Mouse (Mus musculus) midbrain, embryonic 11.5 days (tissue): Measurements from ENCODE around the gene Olfr315. TPM values are rescaled to one million over a fixed set of nuclear protein-coding genes. Genes with fewer than 3 reads are reported as not detected.
"Not testable (repeated sequence)": the region's sequence is repeated elsewhere in the genome, so short reads cannot be mapped to it uniquely, and the experiment has no call there.

Experiments used
- ATAC-seq: fragments of 200-750 bp; cut with Nextera tagmentation; 2 replicates; pipeline ENCODE4 v1.8.0; 2017; ENCODE audit warnings: moderate TSS enrichment, moderate library complexity; ENCODE audit not compliant: low FRiP score
- DNase-seq: peaks from one replicate; pipeline ENCODE4 v3.0.0; 2015; ENCODE audit warnings: low spot score; ENCODE audit errors: missing footprints
- H3K27ac ChIP-seq: fragments of 300-500 bp; sonication (generic); 2 replicates; pipeline ENCODE4 v1.5.1; 2014; ENCODE audit warnings: low read depth, low read length
- H3K27me3 ChIP-seq: fragments of 300-500 bp; sonication (generic); 2 replicates; pipeline ENCODE4 v1.6.1; 2014; ENCODE audit warnings: mild to moderate bottlenecking, low read length, moderate library complexity, mixed read lengths; ENCODE audit not compliant: control insufficient read depth, insufficient read depth
- H3K36me3 ChIP-seq: fragments of 300-500 bp; sonication (generic); 2 replicates; pipeline ENCODE4 v1.6.1; 2014; ENCODE audit warnings: mild to moderate bottlenecking, low read length, moderate library complexity, mixed read lengths; ENCODE audit not compliant: control insufficient read depth, insufficient read depth
- H3K4me1 ChIP-seq: fragments of 300-500 bp; sonication (generic); 2 replicates; pipeline ENCODE4 v1.6.1; 2014; ENCODE audit warnings: low read length; ENCODE audit not compliant: control insufficient read depth, insufficient read depth
- H3K4me2 ChIP-seq: fragments of 300-500 bp; sonication (generic); 2 replicates; pipeline ENCODE4 v1.6.1; 2014; ENCODE audit warnings: mild to moderate bottlenecking, moderate library complexity
- H3K4me3 ChIP-seq: fragments of 300-500 bp; sonication (generic); 2 replicates; pipeline ENCODE4 v1.5.1; 2014; ENCODE audit warnings: low read depth, low read length
- H3K9ac ChIP-seq: fragments of 300-500 bp; sonication (generic); 2 replicates; pipeline ENCODE4 v1.6.1; 2014; ENCODE audit warnings: low read length
- H3K9me3 ChIP-seq: fragments of 300-500 bp; sonication (generic); 2 replicates; pipeline ENCODE4 v1.6.1; 2016; ENCODE audit warnings: low read length; ENCODE audit not compliant: control insufficient read depth
- WGBS: fragments of 180-500 bp; shearing (Covaris S2); extraction: QIAGEN DNeasy Blood & Tissue Kit; methylation state at CpG from one replicate; pipeline ENCODE4 v1.1.7; 2014; 5-methylcytosine and 5-hydroxymethylcytosine counted together
- polyA plus RNA-seq: library from polyadenylated mRNA; unstranded; fragments of >200 nt; fragmentation: Nextera tagmentation; extraction: Ambion mirVana; gene quantifications from 2 replicates; pipeline ENCODE4 v1.2.1, GENCODE M21; 2014

The Olfr315 gene
- polyA plus RNA-seq, 1 experiment from 2014 or later, result not detected

DNA sequence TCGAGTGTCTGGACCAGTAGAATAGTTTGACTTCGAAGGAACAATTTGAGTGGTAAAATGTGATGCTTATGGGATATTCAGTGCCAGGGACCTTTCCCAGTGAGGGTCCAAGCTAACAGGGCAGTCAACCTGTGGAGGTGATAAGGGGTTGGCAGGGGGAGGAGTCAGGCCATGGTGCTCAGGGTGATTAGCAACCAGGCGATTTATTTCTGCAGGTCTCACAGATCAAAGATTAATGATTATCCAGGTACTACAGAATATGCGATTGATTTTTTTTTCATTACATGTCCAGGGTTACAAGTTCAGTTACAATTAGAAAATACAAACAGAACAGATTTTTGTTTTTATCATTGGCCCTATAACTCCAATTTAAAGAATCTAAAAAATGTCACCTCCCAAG lies 30.9 kb downstream of the Olfr315 start:
- H3K27ac ChIP-seq, result no peak overlapping the region
- H3K9me3 ChIP-seq, result no peaks in the 10 kb centered on the region
- no peak for DNase-seq
- H3K4me1 ChIP-seq, result peaks cover 7% of the 10 kb centered on the region; the same call in 1 of the 2 replicates
- no peak for ATAC-seq
- H3K4me3 ChIP-seq, result no peak overlapping the region
- no peak overlapping the region for H3K9ac ChIP-seq
- H3K36me3 ChIP-seq, result no peaks in the 10 kb centered on the region
- no peaks in the 10 kb centered on the region for H3K27me3 ChIP-seq
- no peak overlapping the region for H3K4me2 ChIP-seq
- WGBS, result 82% methylated on average over 4 of the region's 4 CpGs

GRCm38 (mm10) chr11:58804393-58804792 lies 31.4 kb downstream of the Olfr315 start:
- Histone ChIP-seq H3K27me3 (no peaks in the 10 kb centered on the region), H3K4me3 (no peak overlapping the region), H3K27ac (no peak overlapping the region), H3K9ac (no peak overlapping the region), H3K4me1 (peaks cover 7% of the 10 kb centered on the region; the same call in 1 of the 2 replicates), H3K4me2 (no peak overlapping the region), H3K9me3 (no peaks in the 10 kb centered on the region), H3K36me3 (no peaks in the 10 kb centered on the region)
- ATAC-seq (no peak), DNase-seq (no peak)
- 75% methylated on average over 2 of the region's 2 CpGs for WGBS

- Histone ChIP-seq H3K4me1 (no peaks in the 10 kb centered on the region), H3K27me3 (no peaks in the 10 kb centered on the region), H3K27ac (no peak overlapping the region), H3K4me2 (no peak overlapping the region), H3K9me3 (no peaks in the 10 kb centered on the region), H3K36me3 (no peaks in the 10 kb centered on the region), H3K4me3 (no peak overlapping the region), H3K9ac (no peak overlapping the region)
- 7% methylated on average over 1 of the region's 1 CpGs for WGBS
- DNase-seq (no peak), ATAC-seq (no peak)
These were observed 39.0 kb downstream of the Olfr315 start for GRCm38 (mm10) chr11:58812001-58812400.

GRCm38 (mm10) chr11:58814700-58815099 lies 41.7 kb downstream of the Olfr315 start, which contains the start of gene Olfr313:
Gene Olfr313, plus strand, starts transcription at chr11:58815000.
- H3K4me3 ChIP-seq, ATAC-seq, DNase-seq, H3K27ac ChIP-seq, H3K27me3 ChIP-seq, H3K36me3 ChIP-seq, H3K4me1 ChIP-seq, H3K9me3 ChIP-seq, H3K4me2 ChIP-seq, H3K9ac ChIP-seq: not testable (repeated sequence)
- 62% methylated on average over 1 of the region's 1 CpGs for WGBS

DNA sequence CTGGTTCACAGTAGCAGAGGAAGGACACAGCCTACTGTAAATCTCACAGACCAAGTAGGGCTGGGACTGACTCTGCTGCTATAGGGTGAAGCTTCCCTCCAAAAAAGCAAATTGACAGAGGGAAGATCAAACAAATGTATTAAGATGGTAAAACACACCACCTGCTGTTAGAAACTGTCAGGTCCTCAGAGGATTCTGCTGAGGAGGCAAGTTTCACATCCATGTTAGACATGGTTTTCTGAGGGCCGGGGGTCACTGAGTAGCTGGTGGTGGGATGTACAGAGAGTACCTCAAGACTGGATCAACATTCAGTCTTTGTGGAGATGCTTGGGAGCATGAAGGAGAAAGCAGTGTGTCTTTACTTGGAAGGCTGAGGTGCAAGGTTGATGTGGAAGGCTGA lies 42.7 kb downstream of the Olfr315 start:
- Histone ChIP-seq H3K27ac (no peak overlapping the region), H3K9ac (no peak overlapping the region), H3K4me2 (no peak overlapping the region), H3K9me3 (no peaks in the 10 kb centered on the region), H3K4me3 (no peak overlapping the region), H3K27me3 (no peaks in the 10 kb centered on the region), H3K4me1 (no peaks in the 10 kb centered on the region), H3K36me3 (no peaks in the 10 kb centered on the region)
- ATAC-seq, result no peak
- 94% methylated on average over 1 of the region's 1 CpGs for WGBS
- no peak for DNase-seq

- DNase-seq, ATAC-seq, H3K36me3 ChIP-seq: not testable (repeated sequence)
These were observed 55.9 kb downstream of the Olfr315 start, which contains the start of gene Olfr312 for GRCm38 (mm10) chr11:58828937-58829336. Gene Olfr312, plus strand, starts transcription at chr11:58829237.

DNA sequence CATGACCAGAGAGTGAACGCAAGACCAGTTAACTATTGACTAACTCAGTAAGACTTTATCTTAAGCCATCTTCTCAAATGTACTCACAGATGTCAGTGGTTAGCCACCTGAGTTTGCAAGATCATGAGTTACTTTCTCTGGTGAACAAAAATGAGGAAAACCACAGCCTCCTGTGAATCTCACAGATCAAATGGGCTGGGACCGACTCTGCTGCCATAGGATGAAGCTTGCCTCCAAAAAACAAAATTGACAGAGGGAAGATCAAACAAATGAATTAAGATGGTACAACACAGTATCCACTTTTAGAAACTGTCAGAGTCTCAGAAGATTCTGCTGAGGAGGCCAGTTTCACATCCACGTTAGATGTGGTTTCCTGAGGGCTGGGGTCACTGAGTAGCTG lies 56.8 kb downstream of the Olfr315 start:
- ATAC-seq, result no peak

More at GRCm38 (mm10) chr11:58828937-58829336, 55.9 kb downstream of the Olfr315 start, which contains the start of gene Olfr312:
- not testable (repeated sequence) for H3K4me1 ChIP-seq, H3K9me3 ChIP-seq, H3K4me3 ChIP-seq, H3K27me3 ChIP-seq, H3K4me2 ChIP-seq, H3K9ac ChIP-seq, H3K27ac ChIP-seq

More for the DNA sequence above, 56.8 kb downstream of the Olfr315 start:
- no peaks in the 10 kb centered on the region for H3K4me1 ChIP-seq
- H3K9ac ChIP-seq, result no peak overlapping the region
- 88% methylated on average over 3 of the region's 3 CpGs for WGBS
- H3K27me3 ChIP-seq, result no peaks in the 10 kb centered on the region
- H3K4me2 ChIP-seq, result no peak overlapping the region
- H3K4me3 ChIP-seq, result no peak overlapping the region
- no peaks in the 10 kb centered on the region for H3K9me3 ChIP-seq
- no peaks in the 10 kb centered on the region for H3K36me3 ChIP-seq
- no peak overlapping the region for H3K27ac ChIP-seq
- no peak for DNase-seq

Other genes with a start within 250 kb of the Olfr315 start
- gene Olfr330, start 238.4 kb upstream of the Olfr315 start, polyA plus RNA-seq, result not detected in 2 replicates
- gene Olfr329-ps, start 226.8 kb upstream of the Olfr315 start, polyA plus RNA-seq, result not detected in 2 replicates
- gene Olfr328, start 217.6 kb upstream of the Olfr315 start, polyA plus RNA-seq, result 0.04 TPM in 1 of 2 replicates, not detected in the other
- not detected in 2 replicates for gene Olfr224, start 202.6 kb upstream of the Olfr315 start, polyA plus RNA-seq
- gene Olfr325, start 195.5 kb upstream of the Olfr315 start, polyA plus RNA-seq, result not detected in 2 replicates
- not detected in 2 replicates for gene Olfr324, start 178.1 kb upstream of the Olfr315 start, polyA plus RNA-seq
- gene 2210407C18Rik, start 157.1 kb upstream of the Olfr315 start, polyA plus RNA-seq, result not detected in 2 replicates
- not detected in 2 replicates for gene Olfr323, start 142.7 kb upstream of the Olfr315 start, polyA plus RNA-seq
- gene Trim58, start 132.7 kb upstream of the Olfr315 start, polyA plus RNA-seq, result 0.10 and 0.63 TPM in 2 replicates
- 0.07 TPM in 1 of 2 replicates, not detected in the other for gene Olfr322, start 114.4 kb upstream of the Olfr315 start, polyA plus RNA-seq
- not detected in 2 replicates for gene Olfr320, start 92.1 kb upstream of the Olfr315 start, polyA plus RNA-seq
- not detected in 2 replicates for gene Olfr319, start 74.0 kb upstream of the Olfr315 start, polyA plus RNA-seq
- not detected in 2 replicates for gene Olfr318, start 49.2 kb upstream of the Olfr315 start, polyA plus RNA-seq
- gene Olfr317, start 34.0 kb upstream of the Olfr315 start, polyA plus RNA-seq, result 0.04 and 0.15 TPM in 2 replicates
- not detected in 2 replicates for gene Olfr316, start 20.5 kb upstream of the Olfr315 start, polyA plus RNA-seq
- not detected in 2 replicates for gene Olfr314, start 9.8 kb downstream of the Olfr315 start, polyA plus RNA-seq
- gene Fam183b, start 28.8 kb downstream of the Olfr315 start, polyA plus RNA-seq, result 3.6 and 5.4 TPM in 2 replicates
- gene Olfr313, start 41.8 kb downstream of the Olfr315 start, polyA plus RNA-seq, result not detected in 2 replicates
- not detected in 2 replicates for gene Olfr312, start 56.0 kb downstream of the Olfr315 start, polyA plus RNA-seq
- not detected in 2 replicates for gene Olfr311, start 66.1 kb downstream of the Olfr315 start, polyA plus RNA-seq
- gene Gm12258, start 74.0 kb downstream of the Olfr315 start, polyA plus RNA-seq, result 15.6 and 16.9 TPM in 2 replicates
- 13.4 and 13.6 TPM in 2 replicates for gene 2810021J22Rik, start 94.0 kb downstream of the Olfr315 start, polyA plus RNA-seq
- 6.4 and 7.3 TPM in 2 replicates for gene Zfp39, start 131.0 kb downstream of the Olfr315 start, polyA plus RNA-seq
- not detected in 2 replicates for gene Btnl10, start 144.7 kb downstream of the Olfr315 start, polyA plus RNA-seq
- gene Rnf187, start 165.7 kb downstream of the Olfr315 start, polyA plus RNA-seq, result 354 and 381 TPM in 2 replicates
- gene Hist3h2ba, start 175.7 kb downstream of the Olfr315 start, polyA plus RNA-seq, result 99.9 and 101 TPM in 2 replicates
- 57.8 and 61.8 TPM in 2 replicates for gene Hist3h2a, start 181.5 kb downstream of the Olfr315 start, polyA plus RNA-seq
- gene Trim17, start 181.5 kb downstream of the Olfr315 start, polyA plus RNA-seq, result 0.45 and 0.62 TPM in 2 replicates
- gene Trim11, start 204.9 kb downstream of the Olfr315 start, polyA plus RNA-seq, result 17.6 and 18.5 TPM in 2 replicates